Mouse (Mus musculus) heart, postnatal 0 days (tissue): ENCODE data around the gene Aldh18a1. TPM values are rescaled to one million over a fixed set of nuclear protein-coding genes. Genes with fewer than 3 reads are reported as not detected.

Experiments
- ATAC-seq: fragments of 200-750 bp; cut with Nextera tagmentation; 2 replicates; pipeline ENCODE4 v1.8.0; 2017; ENCODE audit warnings: low read depth, moderate number of reproducible peaks, moderate library complexity; ENCODE audit not compliant: insufficient read depth
- DNase-seq: peaks from one replicate; pipeline ENCODE4 v3.0.0-alpha.2; 2016; ENCODE audit warnings: low spot score
- H3K27ac ChIP-seq: fragments of 300-500 bp; sonication (generic); 2 replicates; pipeline ENCODE4 v1.5.1; 2014; ENCODE audit warnings: low read depth, mild to moderate bottlenecking
- H3K27me3 ChIP-seq: fragments of 300-500 bp; sonication (generic); 2 replicates; pipeline ENCODE4 v1.6.1; 2014; ENCODE audit warnings: low read length, mixed read lengths; ENCODE audit not compliant: control insufficient read depth, insufficient read depth
- H3K36me3 ChIP-seq: fragments of 300-500 bp; sonication (generic); replicated peaks from 2 replicates; pipeline ENCODE4 v1.6.1; 2014; ENCODE audit warnings: low read length, mixed read lengths; ENCODE audit not compliant: control insufficient read depth, insufficient read depth
- H3K4me1 ChIP-seq: fragments of 300-500 bp; sonication (generic); 2 replicates; pipeline ENCODE4 v1.6.1; 2014; ENCODE audit warnings: antibody characterized with exemption; ENCODE audit not compliant: control insufficient read depth, insufficient read depth
- H3K4me2 ChIP-seq: fragments of 300-500 bp; sonication (generic); 2 replicates; pipeline ENCODE4 v1.6.1; 2014; ENCODE audit warnings: low read depth, mild to moderate bottlenecking, low read length, moderate library complexity
- H3K4me3 ChIP-seq: fragments of 300-500 bp; sonication (generic); 2 replicates; pipeline ENCODE4 v1.5.1; 2014; ENCODE audit warnings: low read depth, low read length
- H3K9ac ChIP-seq: fragments of 300-500 bp; sonication (generic); replicated peaks from 2 replicates; pipeline ENCODE4 v1.6.1; 2014; ENCODE audit warnings: low read depth, low read length, mixed read lengths
- H3K9me3 ChIP-seq: fragments of 300-500 bp; sonication (generic); replicated peaks from 2 replicates; pipeline ENCODE4 v1.6.1; 2016; ENCODE audit warnings: low read length; ENCODE audit not compliant: control insufficient read depth
- CTCF ChIP-seq: IDR thresholded peaks from 2 replicates; pipeline ENCODE4 v1.5.1; 2016; ENCODE audit warnings: antibody characterized with exemption, control low read depth, low read depth
- EP300 ChIP-seq: IDR thresholded peaks from 2 replicates; pipeline ENCODE4 v1.6.1; 2016; ENCODE audit warnings: antibody characterized with exemption, low read depth
- WGBS: fragments of 180-500 bp; shearing (Covaris S2); extraction: QIAGEN DNeasy Blood & Tissue Kit; methylation state at CpG from one replicate; pipeline ENCODE4 v1.1.7; 2014; 5-methylcytosine and 5-hydroxymethylcytosine counted together
- polyA plus RNA-seq: library from polyadenylated mRNA; unstranded; fragments of >200 nt; fragmentation: Nextera tagmentation; extraction: Ambion mirVana; gene quantifications from 2 replicates; pipeline ENCODE4 v1.2.1, GENCODE M21; 2015
- total RNA-seq: library from RNA; depleted of rRNA; stranded (reverse); fragments of >200 nt; gene quantifications from 2 replicates; pipeline ENCODE4 v1.2.3, GENCODE M21; 2014; ENCODE audit warnings: low replicate concordance

Aldh18a1 gene
- total and polyA plus RNA-seq, 2 experiments from 2014 or later: 20.9 to 41.3 TPM

GRCm38 (mm10) chr19:40542776-40543175 lies 45.5 kb downstream of the Aldh18a1 start:
- ATAC-seq (no peak), DNase-seq (no peak)
- Histone ChIP-seq H3K27me3 (no peaks in the 10 kb centered on the region), H3K4me2 (no peak overlapping the region), H3K27ac (no peak overlapping the region), H3K36me3 (no peaks in the 10 kb centered on the region), H3K4me1 (peaks cover 3% of the 10 kb centered on the region), H3K4me3 (no peak overlapping the region), H3K9ac (no peak overlapping the region), H3K9me3 (no peaks in the 10 kb centered on the region)
- 75% methylated on average over 7 of the region's 7 CpGs for whole genome bisulfite sequencing
- TF ChIP-seq CTCF (no peak), EP300 (no peak)

GRCm38 (mm10) chr19:40536526-40536925 lies 51.7 kb downstream of the Aldh18a1 start:
- no peak overlapping the region for H3K4me3 ChIP-seq
- H3K27me3 ChIP-seq: no peaks in the 10 kb centered on the region
- H3K9ac ChIP-seq: no peak overlapping the region
- no peaks in the 10 kb centered on the region for H3K9me3 ChIP-seq
- no peaks in the 10 kb centered on the region for H3K36me3 ChIP-seq
- ATAC-seq: no peak
- no peak overlapping the region for H3K4me2 ChIP-seq
- TF ChIP-seq EP300 (no peak), CTCF (no peak)
- H3K27ac ChIP-seq: no peak overlapping the region
- 29% methylated on average over 6 of the region's 6 CpGs for WGBS
- DNase-seq: no peak
- H3K4me1 ChIP-seq: peaks cover 3% of the 10 kb centered on the region; the same call in 1 of the 2 replicates

- H3K4me2 ChIP-seq: no peak overlapping the region
- no peak overlapping the region for H3K4me3 ChIP-seq
- H3K27me3 ChIP-seq: no peaks in the 10 kb centered on the region
- no peaks in the 10 kb centered on the region for H3K4me1 ChIP-seq
- H3K36me3 ChIP-seq: no peaks in the 10 kb centered on the region
- no peaks in the 10 kb centered on the region for H3K9me3 ChIP-seq
- no peak overlapping the region for H3K27ac ChIP-seq
- DNase-seq (no peak), ATAC-seq (no peak)
- TF ChIP-seq EP300: no peak
- no peak for TF ChIP-seq CTCF
- WGBS: 63% methylated on average over 5 of the region's 5 CpGs
- no peak overlapping the region for H3K9ac ChIP-seq
Measured at GRCm38 (mm10) chr19:40532525-40532924, 55.7 kb downstream of the Aldh18a1 start.

- DNase-seq: no peak
- Histone ChIP-seq H3K4me3 (no peak overlapping the region), H3K4me2 (no peak overlapping the region), H3K9ac (no peak overlapping the region), H3K4me1 (peaks cover 11% of the 10 kb centered on the region), H3K9me3 (no peaks in the 10 kb centered on the region), H3K27ac (no peak overlapping the region), H3K27me3 (no peaks in the 10 kb centered on the region), H3K36me3 (no peaks in the 10 kb centered on the region)
- no peak for ATAC-seq
- WGBS: 69% methylated on average over 2 of the region's 2 CpGs
- no peak for TF ChIP-seq CTCF
- no peak for TF ChIP-seq EP300
Measured at GRCm38 (mm10) chr19:40530323-40530722, 57.9 kb downstream of the Aldh18a1 start.

DNA sequence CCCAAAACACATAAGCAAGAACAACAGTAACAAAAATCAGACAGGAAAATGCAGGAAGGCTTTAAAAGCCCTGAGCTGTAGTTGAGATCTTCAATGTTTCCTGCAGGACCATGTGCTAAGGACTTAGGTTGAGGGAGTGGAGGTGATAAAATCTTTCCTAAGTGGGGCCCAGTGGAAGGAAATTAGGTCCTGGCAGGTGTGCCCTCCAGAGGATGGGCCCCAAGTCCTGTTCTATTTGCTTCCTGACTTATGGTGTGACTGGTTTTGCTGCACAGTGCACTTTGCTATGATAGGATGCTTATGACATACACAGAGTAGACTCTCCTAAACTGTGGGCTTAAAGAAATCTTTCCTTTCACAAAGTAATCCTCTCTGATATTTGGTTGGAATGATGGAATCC lies 60.0 kb downstream of the Aldh18a1 start:
- TF ChIP-seq CTCF (no peak), EP300 (no peak)

DNA sequence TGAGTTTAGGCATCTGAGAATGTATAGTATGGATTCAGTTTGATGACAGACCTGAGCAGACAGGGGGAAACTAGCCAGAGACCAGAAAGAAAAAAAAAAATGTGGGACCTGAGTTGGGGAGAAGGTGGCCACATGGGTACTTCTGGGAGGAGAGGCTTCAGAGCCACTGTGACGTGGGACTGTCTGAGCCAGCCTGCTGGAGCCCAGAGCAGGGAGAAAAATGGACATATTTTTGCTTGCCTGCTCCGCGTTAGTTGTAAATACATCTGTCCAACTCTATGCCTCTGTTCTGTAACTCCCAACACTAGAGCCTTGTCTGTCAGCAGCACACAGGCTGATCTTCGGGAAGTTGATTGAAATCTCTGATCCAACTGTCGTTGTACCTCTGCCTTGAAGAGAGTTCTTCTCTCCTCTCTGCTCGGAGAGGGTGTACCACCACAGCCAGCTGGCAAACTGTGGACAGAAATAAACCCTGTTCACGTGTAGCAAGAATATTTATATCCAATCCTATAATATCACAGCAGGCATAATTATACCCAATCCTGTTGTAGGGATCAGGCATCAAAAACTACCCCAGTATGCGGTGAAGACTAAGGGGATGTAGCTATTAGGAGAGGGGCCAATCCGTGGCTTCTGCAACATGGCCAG lies 61.8 kb downstream of the Aldh18a1 start:
- H3K36me3 ChIP-seq: no peaks in the 10 kb centered on the region
- TF ChIP-seq CTCF (no peak), EP300 (no peak)
- no peak overlapping the region for H3K9ac ChIP-seq
- peaks cover 11% of the 10 kb centered on the region for H3K4me1 ChIP-seq
- peak overlapping the region; percentile 1; the same call in 1 of the 2 replicates for H3K4me2 ChIP-seq
- no peaks in the 10 kb centered on the region for H3K9me3 ChIP-seq
- peak overlapping the region; percentile 27 for H3K27ac ChIP-seq
- ATAC-seq: no peak; the same call in 1 of the 2 replicates
- H3K27me3 ChIP-seq: no peaks in the 10 kb centered on the region
- 50% methylated on average over 9 of the region's 9 CpGs for WGBS
- no peak for DNase-seq
- H3K4me3 ChIP-seq: no peak overlapping the region

More for the DNA sequence above, 60.0 kb downstream of the Aldh18a1 start:
- no peak overlapping the region for H3K4me3 ChIP-seq
- H3K36me3 ChIP-seq: no peaks in the 10 kb centered on the region
- no peaks in the 10 kb centered on the region for H3K27me3 ChIP-seq
- ATAC-seq: no peak
- no peak overlapping the region for H3K9ac ChIP-seq
- no peaks in the 10 kb centered on the region for H3K9me3 ChIP-seq
- no peak overlapping the region for H3K4me2 ChIP-seq
- peaks cover 11% of the 10 kb centered on the region for H3K4me1 ChIP-seq
- no peak overlapping the region for H3K27ac ChIP-seq
- DNase-seq: no peak
